Mouse (Mus musculus): ENCODE results near the gene Mfsd10. TPM values are rescaled to one million over a fixed set of nuclear protein-coding genes. Genes with fewer than 3 reads are reported as not detected.

The Mfsd10 gene
- total and polyA plus RNA-seq, 3 experiments, result 136 to 296 TPM; not detected in 1

GRCm38 (mm10) chr5:34636481-34637287 is at the start of gene Mfsd10 (continued):
- TF ChIP-seq RCOR1 (IDR thresholded peaks at IDR 0.05; ENCODE audit: low read depth, low read length), result no peak
- no peak for TF ChIP-seq CHD1 (IDR thresholded peaks at IDR 0.05; ENCODE audit: low read depth, low read length)
- TF ChIP-seq JUND (IDR thresholded peaks at IDR 0.05; ENCODE audit: low read depth, low read length), result no peak
- TF ChIP-seq POLR2AphosphoS2 (IDR thresholded peaks at IDR 0.05; ENCODE audit: low read length), result peak; percentile 70
- no peak for TF ChIP-seq KAT2A (conservative IDR thresholded peaks at IDR 0.05; ENCODE audit: low read depth, low read length)

DNA sequence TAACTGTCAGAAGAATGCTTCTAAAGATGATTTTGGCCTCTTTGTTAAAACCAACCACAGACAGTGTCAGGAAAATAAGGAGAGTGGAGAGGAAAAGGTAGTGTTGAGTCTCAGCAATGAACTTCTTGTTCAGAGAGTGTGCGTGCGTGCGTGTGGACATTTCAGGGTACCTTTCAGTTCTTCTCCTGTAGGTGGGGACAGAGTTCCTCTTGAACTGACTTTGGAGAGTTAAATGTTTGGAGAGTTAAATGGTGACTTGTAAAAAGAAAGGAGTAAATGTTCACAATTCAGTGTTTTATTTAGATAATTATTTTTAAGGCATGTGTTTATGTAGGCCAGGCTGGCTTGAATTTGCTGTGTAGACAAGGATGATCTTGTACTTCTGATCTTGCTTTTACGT is 33.3 kb upstream of the Mfsd10 start:
- Histone ChIP-seq H3K4me3 (ENCODE audit: control insufficient read depth in 1 of 2, insufficient read depth in 1 of 2, low read depth in 2 of 2, low read length in 2 of 2) (no peak overlapping the region), H3K9ac (ENCODE audit: control insufficient read depth, low read depth, low read length, poor library complexity, severe bottlenecking) (no peak overlapping the region), H3K27me3 (ENCODE audit: control insufficient read depth in 1 of 2, insufficient read depth in 2 of 2, low read length in 2 of 2) (no peaks in the 10 kb centered on the region), H3K9me3 (replicated peaks; ENCODE audit: insufficient read depth, low read length) (no peaks in the 10 kb centered on the region), H3K4me1 (ENCODE audit: control insufficient read depth in 1 of 2, insufficient read depth in 2 of 2, low read length in 2 of 2) (no peaks in the 10 kb centered on the region), H3K79me2 (ENCODE audit: control insufficient read depth, insufficient read depth, low read length, poor library complexity) (no peaks in the 10 kb centered on the region), H3K36me3 (ENCODE audit: control insufficient read depth in 1 of 2, insufficient read depth in 2 of 2, low read length in 2 of 2) (no peaks in the 10 kb centered on the region; a peak in 1 of 4 replicates), H3K27ac (ENCODE audit: control insufficient read depth, low read depth, low read length) (no peak overlapping the region)
- TF ChIP-seq MYC (IDR thresholded peaks at IDR 0.05; ENCODE audit: low read depth, low read length) (no peak), BHLHE40 (IDR thresholded peaks at IDR 0.05; ENCODE audit: borderline replicate concordance, low read depth, low read length) (no peak), ZNF384 (IDR thresholded peaks at IDR 0.05; ENCODE audit: low read depth, low read length) (no peak), ZC3H11A (IDR thresholded peaks at IDR 0.05; ENCODE audit: low read depth, low read length) (peak; percentile 23; the same call in 1 of the 2 replicates), MAX (IDR thresholded peaks at IDR 0.05; ENCODE audit: low read length) (no peak), MAZ (IDR thresholded peaks at IDR 0.05; ENCODE audit: low read depth, low read length) (no peak), CHD1 (IDR thresholded peaks at IDR 0.05; ENCODE audit: low read depth, low read length) (no peak), SMC3 (IDR thresholded peaks at IDR 0.05; ENCODE audit: low read depth, low read length) (peak; percentile 50), E2F4 (IDR thresholded peaks at IDR 0.05; ENCODE audit: borderline replicate concordance, low read depth, low read length) (no peak), ELF1 (IDR thresholded peaks at IDR 0.05; ENCODE audit: low read depth, low read length) (no peak), ETS1 (IDR thresholded peaks at IDR 0.05; ENCODE audit: low read depth, low read length) (no peak), CTCF (IDR thresholded peaks at IDR 0.05 in 2 of 3, conservative IDR thresholded peaks at IDR 0.05 in 1 of 3; ENCODE audit: control insufficient read depth in 1 of 3, insufficient read depth in 1 of 3, low read depth in 2 of 3, low read length in 3 of 3, poor library complexity in 1 of 3, severe bottlenecking in 1 of 3) (peak; percentile 23 to 71 (median 29); a peak in 5 of 6 replicates), RAD21 (IDR thresholded peaks at IDR 0.05; ENCODE audit: low read depth, low read length) (peak; percentile 67), MXI1 (IDR thresholded peaks at IDR 0.05; ENCODE audit: low read depth, low read length) (no peak), ZMIZ1 (IDR thresholded peaks at IDR 0.05; ENCODE audit: low read depth, low read length) (no peak), RCOR1 (IDR thresholded peaks at IDR 0.05; ENCODE audit: low read depth, low read length) (no peak), MEF2A (IDR thresholded peaks at IDR 0.05; ENCODE audit: extremely low read depth, insufficient replicate concordance, low read depth, low read length, poor library complexity, severe bottlenecking) (no peak), TBP (IDR thresholded peaks at IDR 0.05; ENCODE audit: low read depth, low read length) (no peak), POLR2AphosphoS5 (IDR thresholded peaks at IDR 0.05; ENCODE audit: borderline replicate concordance, low read depth, low read length) (no peak), USF1 (IDR thresholded peaks at IDR 0.05; ENCODE audit: low read depth, low read length) (no peak), HCFC1 (IDR thresholded peaks at IDR 0.05; ENCODE audit: low read depth, low read length) (no peak), NRF1 (IDR thresholded peaks at IDR 0.05; ENCODE audit: insufficient read depth, low read depth, low read length, poor library complexity, severe bottlenecking) (no peak), TAL1 (IDR thresholded peaks at IDR 0.05; ENCODE audit: low read length) (no peak), SIN3A (IDR thresholded peaks at IDR 0.05; ENCODE audit: low read length) (0 out of 2 replicates have a peak, but pooled peaks have one; percentile 17), POLR2A (IDR thresholded peaks at IDR 0.05; ENCODE audit: control insufficient read depth in 1 of 2, insufficient read depth in 1 of 2, low read depth in 1 of 2, low read length in 2 of 2, poor library complexity in 1 of 2) (no peak), MAFK (IDR thresholded peaks at IDR 0.05; ENCODE audit: borderline replicate concordance, low read depth, low read length) (no peak), TCF12 (IDR thresholded peaks at IDR 0.05; ENCODE audit: low read depth, low read length) (no peak), ZKSCAN1 (IDR thresholded peaks at IDR 0.05; ENCODE audit: low read depth, low read length) (no peak), GABPA (IDR thresholded peaks at IDR 0.05; ENCODE audit: low read depth, low read length) (no peak)
- DNase-seq (ENCODE audit: low read depth, low spot score), result peak; percentile 66
